Mouse (Mus musculus): ENCODE results near the gene Vldlr. TPM values are rescaled to one million over a fixed set of nuclear protein-coding genes. Genes with fewer than 3 reads are reported as not detected.
A peak's percentile ranks its signal among the peaks of the same experiment; 100 is the strongest.

The Vldlr gene
- polyA plus RNA-seq (2012; rRNA removed) = 8.0 and 8.6 TPM in 2 replicates

- no peak for DNase-seq
- peaks cover 22% of the 10 kb centered on the region; the same call in 1 of the 2 replicates for H3K27me3 ChIP-seq (ENCODE audit: control insufficient read depth, insufficient read depth, low read length)
- peak within 1 kb of the TSS; percentile 32 for H3K4me3 ChIP-seq (ENCODE audit: control insufficient read depth, insufficient read depth, low read length)
- TF ChIP-seq POLR2A (IDR thresholded peaks at IDR 0.05; ENCODE audit: control insufficient read depth, extremely low read depth, insufficient read depth, low read length, poor library complexity) = no peak
- TF ChIP-seq CTCF (IDR thresholded peaks at IDR 0.05; ENCODE audit: borderline replicate concordance, control insufficient read depth, extremely low read depth, insufficient read depth, low read length, poor library complexity) = no peak
- no peak within 1 kb of the TSS for H3K27ac ChIP-seq (ENCODE audit: control insufficient read depth, insufficient read depth, low read length)
- H3K4me1 ChIP-seq (replicated peaks; ENCODE audit: control insufficient read depth, insufficient read depth, low read length) = peaks cover 17% of the 10 kb centered on the region
- no peaks in the 10 kb centered on the region for H3K36me3 ChIP-seq (ENCODE audit: control insufficient read depth, insufficient read depth, low read length)
- WGBS = 19% methylated on average over 11 of the region's 11 CpGs
Measured at GRCm38 (mm10) chr19:27216318-27216717, at the start of gene Vldlr. Gene Vldlr (plus strand): TSS chr19:27216484.

- WGBS = 93% methylated on average over 5 of the region's 5 CpGs
Measured at GRCm38 (mm10) chr19:27167601-27168319, 48.5 kb upstream of the Vldlr start.

GRCm38 (mm10) chr19:27173836-27174235 is 42.4 kb upstream of the Vldlr start:
- no peaks in the 10 kb centered on the region for H3K36me3 ChIP-seq (ENCODE audit: control insufficient read depth, insufficient read depth, low read length)
- 86% methylated on average over 2 of the region's 2 CpGs for WGBS
- DNase-seq = no peak
- 0 out of 2 replicates have a peak, but pooled peaks cover 2% of the 10 kb centered on the region for H3K4me1 ChIP-seq (replicated peaks; ENCODE audit: control insufficient read depth, insufficient read depth, low read length)
- no peak overlapping the region for H3K4me3 ChIP-seq (ENCODE audit: control insufficient read depth, insufficient read depth, low read length)
- H3K27me3 ChIP-seq (ENCODE audit: control insufficient read depth, insufficient read depth, low read length) = no peaks in the 10 kb centered on the region
- TF ChIP-seq POLR2A (IDR thresholded peaks at IDR 0.05; ENCODE audit: control insufficient read depth, extremely low read depth, insufficient read depth, low read length, poor library complexity) (no peak), CTCF (IDR thresholded peaks at IDR 0.05; ENCODE audit: borderline replicate concordance, control insufficient read depth, extremely low read depth, insufficient read depth, low read length, poor library complexity) (no peak)
- no peak overlapping the region for H3K27ac ChIP-seq (ENCODE audit: control insufficient read depth, insufficient read depth, low read length)

More at GRCm38 (mm10) chr19:27167601-27168319, 48.5 kb upstream of the Vldlr start:
- Histone ChIP-seq H3K27ac (ENCODE audit: control insufficient read depth, insufficient read depth, low read length) (no peak overlapping the region), H3K27me3 (ENCODE audit: control insufficient read depth, insufficient read depth, low read length) (no peaks in the 10 kb centered on the region), H3K4me1 (replicated peaks; ENCODE audit: control insufficient read depth, insufficient read depth, low read length) (no peaks in the 10 kb centered on the region), H3K36me3 (ENCODE audit: control insufficient read depth, insufficient read depth, low read length) (no peaks in the 10 kb centered on the region), H3K4me3 (ENCODE audit: control insufficient read depth, insufficient read depth, low read length) (no peak overlapping the region)
- DNase-seq = no peak
- TF ChIP-seq CTCF (IDR thresholded peaks at IDR 0.05; ENCODE audit: borderline replicate concordance, control insufficient read depth, extremely low read depth, insufficient read depth, low read length, poor library complexity) (no peak), POLR2A (IDR thresholded peaks at IDR 0.05; ENCODE audit: control insufficient read depth, extremely low read depth, insufficient read depth, low read length, poor library complexity) (no peak)

GRCm38 (mm10) chr19:27175617-27176016 is 40.7 kb upstream of the Vldlr start:
- Histone ChIP-seq H3K4me3 (ENCODE audit: control insufficient read depth, insufficient read depth, low read length) (no peak overlapping the region), H3K27ac (ENCODE audit: control insufficient read depth, insufficient read depth, low read length) (no peak overlapping the region), H3K27me3 (ENCODE audit: control insufficient read depth, insufficient read depth, low read length) (no peaks in the 10 kb centered on the region), H3K36me3 (ENCODE audit: control insufficient read depth, insufficient read depth, low read length) (no peaks in the 10 kb centered on the region), H3K4me1 (replicated peaks; ENCODE audit: control insufficient read depth, insufficient read depth, low read length) (0 out of 2 replicates have a peak, but pooled peaks cover 2% of the 10 kb centered on the region)
- WGBS = 63% methylated on average over 1 of the region's 1 CpGs
- DNase-seq = no peak
- TF ChIP-seq POLR2A (IDR thresholded peaks at IDR 0.05; ENCODE audit: control insufficient read depth, extremely low read depth, insufficient read depth, low read length, poor library complexity) (no peak), CTCF (IDR thresholded peaks at IDR 0.05; ENCODE audit: borderline replicate concordance, control insufficient read depth, extremely low read depth, insufficient read depth, low read length, poor library complexity) (no peak)

GRCm38 (mm10) chr19:27176558-27176957 is 39.7 kb upstream of the Vldlr start:
- DNase-seq = no peak
- WGBS = 71% methylated on average over 4 of the region's 4 CpGs
- H3K27me3 ChIP-seq (ENCODE audit: control insufficient read depth, insufficient read depth, low read length) = no peaks in the 10 kb centered on the region
- no peak for TF ChIP-seq CTCF (IDR thresholded peaks at IDR 0.05; ENCODE audit: borderline replicate concordance, control insufficient read depth, extremely low read depth, insufficient read depth, low read length, poor library complexity)
- 0 out of 2 replicates have a peak, but pooled peaks cover 2% of the 10 kb centered on the region for H3K4me1 ChIP-seq (replicated peaks; ENCODE audit: control insufficient read depth, insufficient read depth, low read length)
- H3K27ac ChIP-seq (ENCODE audit: control insufficient read depth, insufficient read depth, low read length) = no peak overlapping the region
- no peak overlapping the region for H3K4me3 ChIP-seq (ENCODE audit: control insufficient read depth, insufficient read depth, low read length)
- no peaks in the 10 kb centered on the region for H3K36me3 ChIP-seq (ENCODE audit: control insufficient read depth, insufficient read depth, low read length)

- no peaks in the 10 kb centered on the region for H3K27me3 ChIP-seq (ENCODE audit: control insufficient read depth, insufficient read depth, low read length)
- H3K4me1 ChIP-seq (replicated peaks; ENCODE audit: control insufficient read depth, insufficient read depth, low read length) = 0 out of 2 replicates have a peak, but pooled peaks cover 2% of the 10 kb centered on the region
- no peak for DNase-seq
- no peak overlapping the region for H3K27ac ChIP-seq (ENCODE audit: control insufficient read depth, insufficient read depth, low read length)
- TF ChIP-seq POLR2A (IDR thresholded peaks at IDR 0.05; ENCODE audit: control insufficient read depth, extremely low read depth, insufficient read depth, low read length, poor library complexity) = no peak
- TF ChIP-seq CTCF (IDR thresholded peaks at IDR 0.05; ENCODE audit: borderline replicate concordance, control insufficient read depth, extremely low read depth, insufficient read depth, low read length, poor library complexity) = no peak
- WGBS = 97% methylated on average over 5 of the region's 5 CpGs
- no peak overlapping the region for H3K4me3 ChIP-seq (ENCODE audit: control insufficient read depth, insufficient read depth, low read length)
- no peaks in the 10 kb centered on the region for H3K36me3 ChIP-seq (ENCODE audit: control insufficient read depth, insufficient read depth, low read length)
Measured at GRCm38 (mm10) chr19:27178195-27178807, 38.0 kb upstream of the Vldlr start.
